Mouse (Mus musculus) olfactory bulb, adult 2 months (tissue): ENCODE measurements around the gene Myl12a.

Experiments
- CTCF ChIP-seq: fragments of 200-500 bp; IDR thresholded peaks from 2 replicates; pipeline ENCODE4 v1.5.1; 2012; ENCODE audit warnings: low read depth, mild to moderate bottlenecking, low read length, moderate library complexity; ENCODE audit not compliant: insufficient read depth
- POLR2A ChIP-seq: fragments of 200-500 bp; IDR thresholded peaks from 2 replicates; pipeline ENCODE4 v1.6.1; 2012; ENCODE audit warnings: mild to moderate bottlenecking, low read depth, low read length, moderate library complexity; ENCODE audit not compliant: insufficient read depth

DNA sequence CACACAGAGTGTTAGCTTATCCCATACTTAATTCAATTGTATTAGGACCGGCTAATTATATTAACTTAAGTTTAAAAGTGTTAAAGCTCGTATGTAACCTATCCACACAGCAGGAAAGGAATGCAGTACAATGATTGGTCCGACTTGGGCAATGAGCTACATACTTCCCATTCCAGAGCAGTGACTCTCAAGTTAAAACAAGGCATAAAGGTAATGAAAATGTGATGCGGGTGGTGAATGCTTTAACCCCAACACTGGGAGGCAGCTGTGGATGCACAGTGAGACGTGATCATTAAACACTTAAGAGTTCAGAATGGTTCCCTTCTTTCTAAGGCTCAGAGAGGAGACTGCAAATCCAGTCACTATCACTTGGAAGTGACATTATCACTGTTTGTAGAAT is 3.5 kb downstream of the Myl12a start:
- TF ChIP-seq POLR2A, result no peak
- TF ChIP-seq CTCF, result no peak
